Mouse (Mus musculus): ENCODE measurements at regions not wholly inside any gene's neighbourhood (a gene's known extent, or its start where the extent isn't known, plus 50 kb on each side); places are given as distances from the start of the nearest gene placed in this dataset.

DNA sequence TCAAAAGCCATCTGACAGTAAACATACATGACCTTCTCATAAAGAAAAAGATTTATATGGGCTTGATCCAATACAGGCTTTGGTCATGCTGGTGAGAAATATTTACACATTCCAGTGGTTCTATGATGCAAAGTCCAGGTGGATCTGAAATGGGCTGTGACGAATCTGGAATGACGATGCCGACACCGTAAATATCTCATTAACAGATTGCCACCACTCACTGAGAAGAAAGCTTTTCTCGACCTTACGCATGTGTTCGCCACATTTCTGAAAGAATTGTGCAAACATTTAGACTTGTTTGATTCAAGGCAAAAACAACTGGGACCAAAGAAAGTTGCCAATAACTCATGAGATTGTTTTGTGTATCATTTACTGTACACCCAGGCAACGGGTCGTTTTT lies 142.9 kb upstream of the Lrig1 start:
- TF ChIP-seq CHD1 (IDR thresholded peaks at IDR 0.05; ENCODE audit: low read depth, low read length) (no peak), MXI1 (IDR thresholded peaks at IDR 0.05; ENCODE audit: low read depth, low read length) (no peak), POLR2A (IDR thresholded peaks at IDR 0.05; ENCODE audit: control insufficient read depth in 1 of 2, insufficient read depth in 1 of 2, low read depth in 1 of 2, low read length in 2 of 2, poor library complexity in 1 of 2) (no peak), MYC (IDR thresholded peaks at IDR 0.05; ENCODE audit: low read depth, low read length) (no peak), NRF1 (IDR thresholded peaks at IDR 0.05; ENCODE audit: insufficient read depth, low read depth, low read length, poor library complexity, severe bottlenecking) (no peak), GABPA (IDR thresholded peaks at IDR 0.05; ENCODE audit: low read depth, low read length) (no peak), KAT2A (conservative IDR thresholded peaks at IDR 0.05; ENCODE audit: low read depth, low read length) (no peak), ZKSCAN1 (IDR thresholded peaks at IDR 0.05; ENCODE audit: low read depth, low read length) (no peak), SIN3A (IDR thresholded peaks at IDR 0.05; ENCODE audit: low read length) (no peak), HCFC1 (IDR thresholded peaks at IDR 0.05; ENCODE audit: low read depth, low read length) (no peak), USF1 (IDR thresholded peaks at IDR 0.05; ENCODE audit: low read depth, low read length) (no peak), CHD2 (IDR thresholded peaks at IDR 0.05; ENCODE audit: low read length) (no peak), ETS1 (IDR thresholded peaks at IDR 0.05; ENCODE audit: low read depth, low read length) (no peak), MYB (IDR thresholded peaks at IDR 0.05; ENCODE audit: low read depth, low read length) (no peak), RCOR1 (IDR thresholded peaks at IDR 0.05; ENCODE audit: low read depth, low read length) (no peak), TBP (IDR thresholded peaks at IDR 0.05; ENCODE audit: low read depth, low read length) (no peak), SMC3 (IDR thresholded peaks at IDR 0.05; ENCODE audit: low read depth, low read length) (no peak)
- H3K79me2 ChIP-seq (ENCODE audit: control insufficient read depth, insufficient read depth, low read length, poor library complexity) = no peaks in the 10 kb centered on the region

DNA sequence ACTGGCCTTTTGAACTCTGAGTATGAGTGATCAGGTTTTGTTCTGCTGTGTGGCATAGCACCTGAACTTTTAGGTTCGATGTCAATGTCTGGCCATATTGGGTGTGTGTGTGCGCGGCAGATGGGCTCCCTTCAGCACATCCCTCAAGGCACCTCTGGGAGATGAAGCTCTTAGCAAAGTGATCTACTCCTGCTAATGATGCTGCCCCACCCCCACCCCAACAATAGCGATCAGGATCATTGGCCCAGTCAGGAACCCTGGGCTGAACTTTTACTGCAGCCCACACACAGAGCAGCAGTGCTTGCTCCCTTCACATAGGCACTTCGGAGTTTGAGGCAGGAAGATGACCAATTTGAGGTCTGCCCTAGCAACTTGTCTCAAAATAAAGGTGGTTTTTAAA lies 141.9 kb upstream of the Lrig1 start:
- no peaks in the 10 kb centered on the region for H3K36me3 ChIP-seq (ENCODE audit: control insufficient read depth in 1 of 2, insufficient read depth in 2 of 2, low read length in 2 of 2)
- H3K27me3 ChIP-seq (ENCODE audit: control insufficient read depth in 1 of 2, insufficient read depth in 2 of 2, low read length in 2 of 2) = no peaks in the 10 kb centered on the region
- no peak for TF ChIP-seq POLR2A (IDR thresholded peaks at IDR 0.05; ENCODE audit: control insufficient read depth in 1 of 2, insufficient read depth in 1 of 2, low read depth in 1 of 2, low read length in 2 of 2, poor library complexity in 1 of 2)
- no peak for TF ChIP-seq MYC (IDR thresholded peaks at IDR 0.05; ENCODE audit: low read depth, low read length)
- no peak for TF ChIP-seq NRF1 (IDR thresholded peaks at IDR 0.05; ENCODE audit: insufficient read depth, low read depth, low read length, poor library complexity, severe bottlenecking)
- TF ChIP-seq MAFK (IDR thresholded peaks at IDR 0.05; ENCODE audit: borderline replicate concordance, low read depth, low read length) = no peak
- no peak for TF ChIP-seq MYB (IDR thresholded peaks at IDR 0.05; ENCODE audit: low read depth, low read length)
- no peak for DNase-seq (ENCODE audit: low read depth, low spot score)
- H3K4me3 ChIP-seq (ENCODE audit: control insufficient read depth in 1 of 2, insufficient read depth in 1 of 2, low read depth in 2 of 2, low read length in 2 of 2) = no peak overlapping the region
- H3K4me1 ChIP-seq (ENCODE audit: control insufficient read depth in 1 of 2, insufficient read depth in 2 of 2, low read length in 2 of 2) = no peaks in the 10 kb centered on the region
- no peak overlapping the region for H3K27ac ChIP-seq (ENCODE audit: control insufficient read depth, low read depth, low read length)
- H3K9ac ChIP-seq (ENCODE audit: control insufficient read depth, low read depth, low read length, poor library complexity, severe bottlenecking) = no peak overlapping the region
- H3K79me2 ChIP-seq (ENCODE audit: control insufficient read depth, insufficient read depth, low read length, poor library complexity) = no peaks in the 10 kb centered on the region
- no peaks in the 10 kb centered on the region for H3K9me3 ChIP-seq (replicated peaks; ENCODE audit: insufficient read depth, low read length)

More for the DNA sequence above, 142.9 kb upstream of the Lrig1 start:
- Histone ChIP-seq H3K4me1 (ENCODE audit: control insufficient read depth in 1 of 2, insufficient read depth in 2 of 2, low read length in 2 of 2) (no peaks in the 10 kb centered on the region), H3K4me3 (ENCODE audit: control insufficient read depth in 1 of 2, insufficient read depth in 1 of 2, low read depth in 2 of 2, low read length in 2 of 2) (no peak overlapping the region), H3K27ac (ENCODE audit: control insufficient read depth, low read depth, low read length) (no peak overlapping the region), H3K27me3 (ENCODE audit: control insufficient read depth in 1 of 2, insufficient read depth in 2 of 2, low read length in 2 of 2) (no peaks in the 10 kb centered on the region), H3K9ac (ENCODE audit: control insufficient read depth, low read depth, low read length, poor library complexity, severe bottlenecking) (no peak overlapping the region), H3K36me3 (ENCODE audit: control insufficient read depth in 1 of 2, insufficient read depth in 2 of 2, low read length in 2 of 2) (no peaks in the 10 kb centered on the region), H3K9me3 (replicated peaks; ENCODE audit: insufficient read depth, low read length) (no peaks in the 10 kb centered on the region)
- DNase-seq (ENCODE audit: low read depth, low spot score) = no peak
